Mouse (Mus musculus) CH12.LX (cell line): Measurements from ENCODE around the gene Iqcf5. TPM values are rescaled to one million over a fixed set of nuclear protein-coding genes. Genes with fewer than 3 reads are reported as not detected.

ENCODE experiments used
- DNase-seq: peaks from one replicate; pipeline ENCODE4 v3.0.0-alpha.2; 2013; ENCODE audit errors: extremely low read depth
- H3K27ac ChIP-seq: 2 replicates; pipeline ENCODE4 v1.5.1; 2012; ENCODE audit warnings: low read depth, mild to moderate bottlenecking, control low read depth, moderate library complexity; ENCODE audit not compliant: insufficient read depth
- H3K27me3 ChIP-seq: replicated peaks from 2 replicates; pipeline ENCODE3; 2012; ENCODE audit warnings: inconsistent platforms
- H3K36me3 ChIP-seq, 2 experiments: replicated peaks in 1 of 2; 2 replicates each; pipeline versions ENCODE3 to v1.6.1; 2012; ENCODE audit warnings: inconsistent platforms in 1 of 2, low read length in 1 of 2, mild to moderate bottlenecking in 1 of 2, mixed read lengths in 1 of 2, moderate library complexity in 1 of 2; ENCODE audit not compliant: control insufficient read depth in 1 of 2, insufficient read depth in 1 of 2
- H3K4me1 ChIP-seq, 2 experiments: 2 replicates each; pipeline ENCODE4 v1.6.1; 2012; ENCODE audit warnings: inconsistent platforms in 1 of 2, moderate library complexity in 1 of 2; ENCODE audit not compliant: insufficient read depth in 2 of 2, control insufficient read depth in 1 of 2
- H3K4me2 ChIP-seq: 2 replicates; pipeline ENCODE4 v1.6.1; 2012; ENCODE audit warnings: low read depth, mild to moderate bottlenecking, control low read depth; ENCODE audit not compliant: poor library complexity, insufficient read depth, severe bottlenecking
- H3K4me3 ChIP-seq, 3 experiments: fragments of 150-350 bp in 1 of 3; sonication (generic) in 1 of 3; replicated peaks in 1 of 3; 2 replicates each; pipeline versions ENCODE3 to v1.5.1; 2011 to 2012; ENCODE audit warnings: low read depth in 2 of 3, low read length in 2 of 3, mild to moderate bottlenecking in 2 of 3, moderate library complexity in 2 of 3, control low read depth in 1 of 3, improper control_type of control experiment in 1 of 3, inconsistent platforms in 1 of 3, mixed read lengths in 1 of 3; ENCODE audit not compliant: poor library complexity in 1 of 3
- H3K79me2 ChIP-seq: replicated peaks from 2 replicates; pipeline ENCODE4 v1.6.1; 2012; ENCODE audit warnings: mild to moderate bottlenecking, moderate library complexity; ENCODE audit not compliant: control insufficient read depth, poor library complexity, insufficient read depth, severe bottlenecking; ENCODE audit errors: extremely low read depth
- H3K9ac ChIP-seq: 2 replicates; pipeline ENCODE4 v1.6.1; 2012; ENCODE audit warnings: low read depth, mild to moderate bottlenecking, control low read depth, moderate library complexity; ENCODE audit not compliant: insufficient read depth
- H3K9me3 ChIP-seq: replicated peaks from 2 replicates; pipeline ENCODE3; 2012; ENCODE audit warnings: low read length, inconsistent platforms, mixed read lengths
- CHD1 ChIP-seq: IDR thresholded peaks from 2 replicates; pipeline ENCODE4 v1.6.1; 2012; ENCODE audit warnings: low read depth, low read length, improper control_type of control experiment, inconsistent platforms
- CHD2 ChIP-seq: IDR thresholded peaks from 2 replicates; pipeline ENCODE4 v1.6.1; 2011; ENCODE audit warnings: low read length, improper control_type of control experiment
- CTCF ChIP-seq, 2 experiments: IDR thresholded peaks in 1 of 2; conservative IDR thresholded peaks in 1 of 2; 2 replicates each; pipeline ENCODE4 v1.5.1; 2011 to 2012; ENCODE audit warnings: low read depth in 2 of 2, low read length in 2 of 2, improper control_type of control experiment in 1 of 2, inconsistent platforms in 1 of 2, mild to moderate bottlenecking in 1 of 2, moderate library complexity in 1 of 2
- ELF1 ChIP-seq: IDR thresholded peaks from 2 replicates; pipeline ENCODE4 v1.6.1; 2014; ENCODE audit warnings: low read depth, mild to moderate bottlenecking, inconsistent platforms, low read length, improper control_type of control experiment
- EP300 ChIP-seq: IDR thresholded peaks from 2 replicates; pipeline ENCODE4 v1.6.1; 2011; ENCODE audit warnings: low read length, improper control_type of control experiment
- ETS1 ChIP-seq: conservative IDR thresholded peaks from 2 replicates; pipeline ENCODE4 v1.6.1; 2012; ENCODE audit warnings: low read depth, mild to moderate bottlenecking, inconsistent platforms, low read length, improper control_type of control experiment, moderate library complexity
- GABPA ChIP-seq: IDR thresholded peaks from 2 replicates; pipeline ENCODE4 v1.6.1; 2012; ENCODE audit warnings: low read depth, low read length, improper control_type of control experiment, inconsistent platforms; ENCODE audit not compliant: insufficient replicate concordance
- IRF4 ChIP-seq: IDR thresholded peaks from 2 replicates; pipeline ENCODE4 v1.6.1; 2014; ENCODE audit warnings: low read depth, mild to moderate bottlenecking, inconsistent platforms, low read length, improper control_type of control experiment
- JUN ChIP-seq: IDR thresholded peaks from 2 replicates; pipeline ENCODE4 v1.6.1; 2011; ENCODE audit warnings: low read depth, mild to moderate bottlenecking, low read length, improper control_type of control experiment, moderate library complexity; ENCODE audit not compliant: insufficient read depth
- KAT2A ChIP-seq: IDR thresholded peaks from 2 replicates; pipeline ENCODE4 v1.6.1; 2012; ENCODE audit warnings: low read length, improper control_type of control experiment, inconsistent platforms; ENCODE audit not compliant: insufficient replicate concordance
- MAFK ChIP-seq: IDR thresholded peaks from 2 replicates; pipeline ENCODE4 v1.6.1; 2011; ENCODE audit warnings: low read length, improper control_type of control experiment; ENCODE audit not compliant: insufficient replicate concordance
- MAX ChIP-seq: IDR thresholded peaks from 2 replicates; pipeline ENCODE4 v1.6.1; 2011; ENCODE audit warnings: low read length, improper control_type of control experiment
- MEF2A ChIP-seq: IDR thresholded peaks from 2 replicates; pipeline ENCODE4 v1.6.1; 2014; ENCODE audit warnings: low read depth, mild to moderate bottlenecking, inconsistent platforms, low read length, improper control_type of control experiment, borderline replicate concordance
- MXI1 ChIP-seq: IDR thresholded peaks from 2 replicates; pipeline ENCODE4 v1.6.1; 2011; ENCODE audit warnings: mild to moderate bottlenecking, low read depth, low read length, improper control_type of control experiment
- MYC ChIP-seq: IDR thresholded peaks from 2 replicates; pipeline ENCODE4 v1.6.1; 2011; ENCODE audit warnings: low read depth, mild to moderate bottlenecking, improper control_type of control experiment, low read length
- NRF1 ChIP-seq: IDR thresholded peaks from 2 replicates; pipeline ENCODE4 v1.6.1; 2014; ENCODE audit warnings: low read depth, mild to moderate bottlenecking, inconsistent platforms, low read length, improper control_type of control experiment, moderate library complexity
- POLR2AphosphoS2 ChIP-seq: IDR thresholded peaks from 2 replicates; pipeline ENCODE4 v1.6.1; 2011; ENCODE audit warnings: low read depth, low read length, improper control_type of control experiment
- RCOR1 ChIP-seq: conservative IDR thresholded peaks from 2 replicates; pipeline ENCODE4 v1.6.1; 2012; ENCODE audit warnings: low read depth, mild to moderate bottlenecking, inconsistent platforms, low read length, improper control_type of control experiment
- UBTF ChIP-seq: IDR thresholded peaks from 2 replicates; pipeline ENCODE4 v1.6.1; 2012; ENCODE audit warnings: low read depth, mild to moderate bottlenecking, inconsistent platforms, low read length, improper control_type of control experiment, moderate library complexity
- USF2 ChIP-seq: conservative IDR thresholded peaks from 2 replicates; pipeline ENCODE4 v1.6.1; 2011; ENCODE audit warnings: low read depth, low read length, improper control_type of control experiment
- ZNF384 ChIP-seq: IDR thresholded peaks from 2 replicates; pipeline ENCODE4 v1.6.1; 2012; ENCODE audit warnings: low read depth, low read length, improper control_type of control experiment, inconsistent platforms
- dilution Hi-C: fragments of 300-500 bp; cut with MboI; formaldehyde crosslinking; loops from 2 replicates; pipeline ENCODE4 v1.14.3; 2020; ENCODE audit warnings: low sequenced_read_pairs; ENCODE audit not compliant: extremely low pct_unique_long_range_greater_than_20kb, extremely low pct_ligation_motif_present
- in situ Hi-C: fragments of 300-500 bp; cut with MboI; formaldehyde crosslinking; loops from 3 replicates; pipeline ENCODE4 v1.14.3; 2019; ENCODE audit warnings: low sequenced_read_pairs, low pct_ligation_motif_present, low pct_unique_long_range_greater_than_20kb, mixed read lengths
- polyA plus RNA-seq: library from polyadenylated mRNA; unstranded; fragments of >175 nt; gene quantifications from 2 replicates; pipeline ENCODE4 v1.2.1, GENCODE M21; 2012; ENCODE audit warnings: low read depth; ENCODE audit not compliant: insufficient read length
- total RNA-seq, 2 experiments: library from RNA; depleted of rRNA; stranded (reverse); fragments of 300-350 nt in 1 of 2; fragments of >200 nt in 1 of 2; gene quantifications; 2 replicates each; pipeline ENCODE4 v1.2.3; 2012 to 2014

Iqcf5 gene
- total and polyA plus RNA-seq, 3 experiments, result 0.72 to 1.8 (median 0.77) TPM

- H3K4me2 ChIP-seq, result no peak overlapping the region
- peaks cover 0 to 36% of the 10 kb centered on the region in 2 experiments; a peak in 3 of 4 replicates for H3K4me1 ChIP-seq
- no peak overlapping the region for H3K9ac ChIP-seq
- in situ Hi-C loops, result no loop called here
- no peak for DNase-seq
- TF ChIP-seq ETS1 (no peak), MXI1 (no peak), MAFK (no peak), JUN (no peak), KAT2A (no peak), CHD2 (no peak), ZNF384 (no peak), POLR2AphosphoS2 (no peak), ELF1 (no peak), CHD1 (no peak), IRF4 (no peak), MEF2A (no peak), CTCF (conservative IDR thresholded peaks at IDR 0.05 in 1 of 2, IDR thresholded peaks at IDR 0.05 in 1 of 2; ENCODE audit: low read depth in 2 of 2, low read length in 2 of 2) (no peak), GABPA (no peak), RCOR1 (no peak), UBTF (no peak), USF2 (no peak)
- TF ChIP-seq, all 38 proteins: peak for 0
- Histone ChIP-seq H3K4me3 (no peak overlapping the region), H3K27me3 (no peaks in the 10 kb centered on the region), H3K9me3 (no peaks in the 10 kb centered on the region), H3K27ac (no peak overlapping the region), H3K79me2 (no peaks in the 10 kb centered on the region), H3K36me3 (peaks cover 2 to 39% of the 10 kb centered on the region in 2 experiments)
- dilution Hi-C loops, result no loop called here
Measured at GRCm38 (mm10) chr9:106471892-106472291, 42.5 kb upstream of the Iqcf5 start.

GRCm38 (mm10) chr9:106472321-106472720, 42.1 kb upstream of the Iqcf5 start:
- Histone ChIP-seq H3K4me2 (no peak overlapping the region), H3K9me3 (no peaks in the 10 kb centered on the region), H3K9ac (no peak overlapping the region), H3K36me3 (peaks cover 2 to 39% of the 10 kb centered on the region in 2 experiments), H3K4me3 (no peak overlapping the region), H3K27ac (no peak overlapping the region), H3K27me3 (no peaks in the 10 kb centered on the region), H3K79me2 (peaks cover 2% of the 10 kb centered on the region), H3K4me1 (peaks cover 0 to 36% of the 10 kb centered on the region in 2 experiments; a peak in 3 of 4 replicates)
- no peak for TF ChIP-seq MAX
- no peak for TF ChIP-seq RCOR1
- no peak for TF ChIP-seq MYC
- TF ChIP-seq UBTF, result no peak
- no peak for TF ChIP-seq EP300
- TF ChIP-seq JUN, result no peak
- no peak for TF ChIP-seq NRF1
- in situ Hi-C loops (no loop called here), dilution Hi-C loops (no loop called here)
- no peak for DNase-seq
